Mouse (Mus musculus): Measurements from ENCODE around the gene Dbp. TPM values are rescaled to one million over a fixed set of nuclear protein-coding genes. Genes with fewer than 3 reads are reported as not detected.

Gene Dbp
- total RNA-seq, 2 experiments from 2014 or later: 1.3 to 1.7 TPM

DNA sequence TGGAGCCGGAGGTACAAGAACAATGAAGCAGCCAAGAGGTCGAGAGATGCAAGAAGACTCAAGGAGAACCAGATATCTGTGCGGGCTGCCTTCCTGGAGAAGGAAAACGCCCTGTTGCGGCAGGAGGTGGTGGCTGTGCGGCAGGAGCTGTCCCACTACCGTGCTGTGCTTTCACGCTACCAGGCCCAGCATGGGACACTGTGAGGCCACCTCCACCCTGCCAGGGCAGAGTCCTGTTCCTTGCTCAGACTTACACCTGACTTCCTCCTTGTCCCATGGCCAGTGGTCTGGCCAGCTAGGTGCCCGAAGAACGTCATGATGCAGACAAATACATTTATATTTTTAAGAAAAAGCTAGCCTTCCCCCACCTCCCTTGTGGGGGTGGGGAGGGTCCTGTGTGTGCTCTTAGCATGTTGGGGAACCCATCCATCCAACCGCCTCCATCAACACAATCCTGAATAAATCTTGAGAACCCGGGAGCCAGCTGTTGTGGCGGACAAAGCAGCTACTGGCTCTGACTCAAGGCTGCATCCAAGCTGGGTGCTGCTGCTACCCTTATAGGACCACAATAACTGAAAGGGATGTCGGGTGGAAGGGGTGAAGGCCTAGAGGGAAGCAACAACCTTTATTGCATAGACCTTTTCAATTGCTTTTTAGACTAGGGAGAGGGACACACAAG, 4.9 kb downstream of the Dbp start:
- ATAC-seq (replicated peaks; ENCODE audit: low FRiP score, poor library complexity, severe bottlenecking): no peak

DNA sequence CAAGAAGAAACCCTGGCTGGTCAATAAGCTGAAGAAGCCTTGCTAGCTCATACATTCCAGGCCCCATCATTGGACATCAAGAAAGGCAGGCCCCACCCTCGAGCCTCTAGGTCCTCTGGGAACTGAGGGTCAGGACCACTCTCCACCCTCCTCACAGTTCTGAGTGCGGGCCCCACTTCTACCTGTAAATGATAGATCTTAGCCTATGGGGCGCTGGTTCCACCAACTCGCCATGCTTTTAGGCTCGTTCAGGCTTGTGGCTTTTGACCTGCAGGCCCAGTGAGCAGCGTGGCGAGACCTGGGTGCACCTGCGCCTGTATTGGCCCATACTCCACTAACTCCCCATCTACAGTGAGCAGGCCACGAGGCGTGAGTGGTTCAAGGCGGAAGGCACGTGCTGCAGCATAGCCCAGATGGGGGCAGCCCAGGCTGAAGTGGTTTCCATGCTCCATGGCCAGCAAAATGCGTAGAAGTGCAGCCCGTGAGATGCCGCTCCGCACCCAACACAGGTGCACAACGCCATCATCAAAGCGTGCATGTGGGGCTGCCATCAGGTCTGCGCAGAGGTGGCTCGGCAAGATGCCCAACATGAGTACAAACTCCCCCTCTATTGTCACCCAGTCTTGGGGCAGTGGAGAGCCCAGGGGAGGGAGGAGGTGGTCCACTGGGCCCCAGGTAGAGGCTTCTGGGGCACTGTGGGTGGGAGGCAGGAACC, 5.7 kb downstream of the Dbp start:
- no peak for ATAC-seq (replicated peaks; ENCODE audit: low FRiP score, poor library complexity, severe bottlenecking)

DNA sequence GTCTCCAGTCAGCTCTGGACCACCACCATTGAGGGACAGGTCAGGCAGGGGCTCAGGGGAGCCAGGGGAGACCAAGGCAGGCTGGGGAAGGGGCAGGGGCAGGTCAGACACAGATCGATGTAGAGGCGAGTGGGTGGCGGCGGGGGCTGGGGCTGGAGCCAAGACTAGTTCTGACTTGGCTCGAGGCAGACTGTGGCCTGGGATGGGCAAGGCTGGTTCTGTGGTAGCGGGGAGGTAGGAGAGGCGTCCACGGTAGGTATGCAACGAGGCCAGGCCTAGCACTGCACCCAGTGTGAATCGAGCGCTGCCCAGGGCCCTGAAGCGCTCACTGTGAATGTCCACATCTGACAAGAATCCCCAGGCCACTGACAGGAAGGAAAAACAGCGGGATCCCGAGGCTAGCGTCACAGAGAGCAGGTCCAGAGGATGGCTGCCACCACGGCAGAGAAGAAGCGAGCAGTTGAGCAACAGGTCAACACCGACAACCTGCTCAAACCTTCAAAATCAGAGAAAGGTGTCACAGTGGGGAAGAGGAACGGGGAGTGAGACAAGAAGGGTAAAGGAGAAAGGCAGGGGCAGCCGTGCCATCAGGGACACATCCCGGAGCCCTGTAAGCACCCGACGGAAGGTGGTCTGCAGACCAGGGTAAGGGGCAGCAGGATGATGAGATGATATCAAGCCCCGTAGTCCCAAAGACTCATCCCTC, 6.6 kb downstream of the Dbp start:
- ATAC-seq (replicated peaks; ENCODE audit: low FRiP score, poor library complexity, severe bottlenecking): no peak

DNA sequence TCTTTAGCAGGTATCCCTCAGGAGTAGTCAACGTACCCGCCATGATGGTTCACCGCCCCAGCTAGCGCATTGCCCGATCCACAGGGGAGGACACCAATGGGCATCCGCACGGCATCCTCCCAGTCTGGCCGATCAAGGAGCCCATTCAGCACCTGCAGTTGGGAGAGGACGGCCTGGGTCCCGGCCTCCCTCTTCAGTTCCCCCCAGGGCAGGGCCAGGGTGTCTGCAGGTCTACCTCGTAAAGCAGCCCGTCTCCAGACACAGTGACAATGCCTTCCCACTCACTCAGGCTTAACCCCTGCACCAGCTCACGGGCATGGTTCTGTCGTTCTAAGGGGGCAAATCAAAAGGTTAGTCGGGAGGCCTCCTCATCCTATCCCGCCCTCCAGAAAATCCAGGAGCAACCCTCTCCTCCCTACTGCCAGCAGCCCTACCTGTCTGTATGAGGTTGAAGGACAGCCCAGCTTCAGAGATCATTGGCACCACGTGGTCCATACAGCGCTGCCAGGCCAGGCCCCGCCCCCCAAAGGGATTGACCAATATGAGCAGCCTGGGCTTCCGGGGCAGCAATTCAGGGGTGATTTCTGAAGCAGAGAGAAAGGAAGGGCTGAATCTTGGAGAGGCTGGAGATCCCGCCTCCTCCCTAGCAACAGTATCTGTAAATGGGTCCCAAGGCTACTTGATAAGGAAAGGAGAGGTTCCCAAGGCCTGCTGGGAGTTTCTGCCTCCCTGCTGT, 7.3 kb downstream of the Dbp start:
- no peak for ATAC-seq (replicated peaks; ENCODE audit: low FRiP score, poor library complexity, severe bottlenecking)

DNA sequence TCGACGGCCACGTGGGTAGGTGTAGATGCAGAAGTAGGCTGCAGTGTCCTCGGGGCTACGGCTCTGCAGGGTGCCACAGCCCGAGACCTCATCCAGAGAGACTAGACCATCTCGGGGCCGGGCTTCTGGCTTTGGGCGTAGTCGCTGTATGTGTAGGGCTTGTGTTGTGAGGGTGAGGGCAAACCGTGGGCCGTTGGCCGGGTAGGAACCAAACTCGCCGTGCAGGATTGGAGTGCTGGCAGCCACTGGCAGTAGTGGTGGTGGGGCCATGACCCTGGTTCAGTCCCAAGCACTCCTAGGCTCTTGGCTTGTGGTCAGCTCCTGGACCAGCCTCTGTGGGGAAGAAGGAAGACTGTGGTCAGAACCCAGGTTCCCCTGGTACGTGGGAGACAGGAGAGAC, 8.5 kb downstream of the Dbp start:
- no peak for ATAC-seq (replicated peaks; ENCODE audit: low FRiP score, poor library complexity, severe bottlenecking)

DNA sequence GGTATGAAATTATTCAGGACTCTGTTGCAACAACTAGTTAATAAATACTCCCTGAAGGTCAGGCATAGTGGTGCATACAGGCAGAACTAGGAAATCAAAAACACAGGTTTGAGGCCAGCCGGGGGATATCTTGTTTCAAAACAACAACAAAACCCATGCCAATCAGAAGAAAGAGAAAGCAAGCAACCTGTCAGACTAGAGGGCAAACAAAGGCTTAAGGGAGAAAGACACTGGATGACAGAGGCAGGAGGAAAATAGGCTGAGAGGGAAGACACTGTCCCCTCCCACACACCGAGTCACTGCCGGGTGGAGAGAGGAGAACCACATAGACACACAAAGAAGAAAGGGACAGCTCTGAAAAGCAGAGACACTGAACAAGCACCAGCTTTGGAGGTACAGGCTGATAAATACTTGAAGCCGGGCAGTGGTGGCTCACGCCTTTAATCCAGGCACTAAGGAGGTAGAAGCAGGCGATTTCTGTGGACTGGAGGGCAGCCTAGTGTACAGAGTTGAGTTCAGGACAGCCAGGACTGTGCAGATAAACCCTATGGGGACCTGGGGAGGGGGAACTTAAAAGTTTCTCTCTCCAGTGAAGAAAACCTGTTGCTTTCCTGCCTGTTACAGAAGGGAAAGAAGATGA, 9.1 kb downstream of the Dbp start:
- ATAC-seq (replicated peaks; ENCODE audit: low FRiP score, poor library complexity, severe bottlenecking): no peak

DNA sequence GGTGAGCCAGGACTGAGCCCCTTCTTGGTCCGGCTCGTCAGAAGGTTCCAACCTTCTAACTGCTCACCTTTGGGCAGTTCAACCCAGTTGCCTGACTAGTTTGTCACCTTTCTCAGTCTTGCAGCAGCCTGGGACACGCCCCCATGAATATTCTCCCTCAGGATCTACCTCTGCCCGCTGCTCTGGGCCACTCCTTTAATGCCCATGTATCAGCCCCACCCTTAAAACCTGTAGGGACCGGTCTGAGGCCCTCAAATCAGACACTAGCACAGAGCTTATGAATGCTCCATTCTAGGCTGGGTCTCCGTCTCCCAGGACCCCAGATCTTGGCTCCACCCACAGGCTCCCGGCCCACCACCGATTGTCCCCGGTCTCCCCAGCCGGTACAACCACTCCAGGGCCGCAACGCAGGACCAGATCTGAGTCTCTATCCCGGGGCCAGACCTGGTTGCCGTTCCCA, 9.8 kb downstream of the Dbp start:
- ATAC-seq (replicated peaks; ENCODE audit: low FRiP score, poor library complexity, severe bottlenecking): peak; percentile 52

DNA sequence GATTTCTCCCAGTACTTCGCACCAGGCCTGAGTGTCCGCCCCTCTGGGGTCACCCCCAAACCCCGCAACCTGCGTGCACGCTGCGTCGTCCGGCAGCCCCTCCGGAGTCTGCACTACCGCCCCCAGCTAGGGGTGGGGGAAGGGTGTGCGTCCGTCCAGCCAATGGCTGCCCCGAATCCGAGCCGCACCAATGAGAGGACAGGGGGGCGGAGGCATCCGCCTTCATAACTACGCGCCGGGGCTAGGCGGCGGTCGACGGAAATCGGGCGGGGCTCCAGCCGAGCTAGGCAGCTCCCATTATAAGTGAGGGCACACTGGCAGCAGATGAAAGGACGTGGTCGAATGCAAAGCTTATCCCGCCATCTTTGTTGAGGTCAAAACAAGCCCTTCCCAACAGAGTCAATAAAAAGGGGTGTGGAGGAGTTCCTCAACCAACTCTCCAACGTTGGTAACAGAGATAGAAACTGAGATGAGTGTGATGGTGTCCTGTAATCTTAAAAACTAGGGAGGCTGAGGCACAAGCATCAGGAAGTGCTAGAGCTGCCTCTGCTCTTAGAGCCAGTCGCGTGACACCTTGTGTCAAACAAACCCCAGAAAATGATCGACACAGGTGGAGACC, 10.3 kb downstream of the Dbp start, which contains the start of gene Rpl18:
Rpl18 (plus strand) TSS at position 368 of the 619 bp plus-strand sequence.
- peak; percentile 80 for ATAC-seq (replicated peaks; ENCODE audit: low FRiP score, poor library complexity, severe bottlenecking)

DNA sequence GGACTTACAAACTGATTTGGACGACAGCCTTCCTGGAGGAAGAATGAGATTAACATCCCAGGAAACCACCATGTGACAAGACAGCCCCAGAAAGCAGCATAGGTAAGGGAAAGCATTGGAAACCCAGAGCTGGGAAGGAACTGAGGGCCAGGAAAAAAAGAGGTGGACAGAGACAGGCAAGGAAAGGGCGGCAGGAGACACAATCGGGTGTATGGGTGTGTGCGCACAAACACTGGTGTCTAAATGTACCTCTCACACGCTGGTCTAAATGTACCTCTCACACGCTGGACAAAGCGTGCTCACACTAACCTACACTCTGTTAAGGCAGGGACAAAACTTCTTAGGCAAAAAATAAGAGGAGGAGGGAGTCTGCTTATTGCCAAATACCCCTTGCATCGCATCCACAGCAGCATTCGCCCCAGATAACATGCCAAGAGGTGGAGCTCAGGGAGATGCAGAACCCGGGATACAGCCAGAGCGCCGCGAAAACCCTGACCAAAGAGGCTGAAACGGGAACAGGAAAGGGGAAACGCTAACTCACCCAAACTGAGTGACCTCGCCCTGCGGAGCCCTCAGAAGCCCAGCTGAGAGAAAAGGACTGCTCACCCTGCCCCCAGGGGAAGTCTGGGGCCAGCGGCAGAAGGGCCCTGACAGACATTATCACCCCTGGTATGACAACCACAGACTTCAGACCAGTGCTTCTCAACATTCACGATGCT, 11.0 kb downstream of the Dbp start:
- no peak for ATAC-seq (replicated peaks; ENCODE audit: low FRiP score, poor library complexity, severe bottlenecking)

DNA sequence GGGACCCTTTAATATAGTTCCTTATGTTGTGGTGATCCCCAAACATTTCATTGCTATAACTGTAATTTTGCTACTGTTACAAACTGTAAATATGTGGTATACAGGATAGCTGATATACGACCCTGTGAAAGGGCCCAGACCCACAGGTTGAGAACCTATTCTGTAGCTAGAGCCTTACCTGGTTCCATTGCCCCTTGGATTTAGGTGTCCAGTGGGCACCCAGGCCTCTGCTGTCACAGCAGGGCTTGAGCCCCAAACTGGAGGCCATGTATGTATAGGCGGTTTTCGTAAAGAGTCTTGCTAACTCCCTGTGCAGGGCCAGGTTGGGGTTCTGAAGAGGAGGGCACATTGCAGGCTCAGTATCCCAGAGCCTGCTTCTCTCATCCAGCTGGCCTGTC, 11.6 kb downstream of the Dbp start:
- ATAC-seq (replicated peaks; ENCODE audit: low FRiP score, poor library complexity, severe bottlenecking): no peak

DNA sequence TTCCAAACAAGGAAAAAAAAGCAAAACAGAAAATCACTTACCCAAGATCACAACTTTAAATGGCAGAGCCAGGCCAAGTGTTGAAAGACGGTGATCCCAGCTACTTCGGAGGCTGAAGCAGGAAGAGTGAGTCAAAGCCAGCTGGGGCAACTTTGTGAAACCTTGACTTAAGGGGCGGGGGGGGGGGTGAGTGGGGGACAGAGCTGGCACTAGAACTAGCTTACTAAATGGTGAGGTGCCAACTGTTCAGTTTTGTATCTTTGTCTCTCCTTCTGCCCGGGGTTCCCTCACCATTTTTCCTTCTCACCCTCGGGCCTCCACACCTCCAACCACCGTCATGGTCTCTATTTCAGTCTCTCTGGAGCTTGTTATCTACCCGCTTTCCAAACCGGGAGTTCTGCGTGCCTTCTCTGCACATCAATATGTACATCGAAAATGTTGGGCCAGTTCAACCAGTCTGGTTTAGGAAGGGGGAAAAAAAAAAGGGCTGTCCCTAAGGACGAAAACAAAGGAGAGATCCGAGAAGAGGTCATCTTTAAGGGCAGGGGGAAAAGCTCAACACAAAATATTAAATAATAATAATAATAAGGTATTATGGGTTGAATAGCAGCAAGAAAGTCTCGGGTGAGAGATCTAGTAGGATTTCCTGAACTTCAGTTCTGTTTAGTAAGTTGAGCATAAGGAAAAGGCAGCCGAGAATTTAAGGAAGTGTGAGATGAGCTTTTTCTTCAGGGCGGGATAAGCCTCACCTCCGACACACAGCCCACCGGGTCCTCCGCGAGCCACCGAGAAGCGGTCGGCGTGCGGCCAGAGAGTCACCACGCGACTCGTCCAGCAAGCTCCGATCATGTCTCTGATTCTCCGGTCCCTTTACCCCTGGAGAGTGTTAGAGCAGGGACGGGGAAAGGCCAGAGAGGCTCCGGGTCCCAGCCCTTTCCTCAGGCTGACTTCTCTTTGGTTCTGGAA, 12.3 kb downstream of the Dbp start:
- peak; percentile 33 for ATAC-seq (replicated peaks; ENCODE audit: low FRiP score, poor library complexity, severe bottlenecking)

DNA sequence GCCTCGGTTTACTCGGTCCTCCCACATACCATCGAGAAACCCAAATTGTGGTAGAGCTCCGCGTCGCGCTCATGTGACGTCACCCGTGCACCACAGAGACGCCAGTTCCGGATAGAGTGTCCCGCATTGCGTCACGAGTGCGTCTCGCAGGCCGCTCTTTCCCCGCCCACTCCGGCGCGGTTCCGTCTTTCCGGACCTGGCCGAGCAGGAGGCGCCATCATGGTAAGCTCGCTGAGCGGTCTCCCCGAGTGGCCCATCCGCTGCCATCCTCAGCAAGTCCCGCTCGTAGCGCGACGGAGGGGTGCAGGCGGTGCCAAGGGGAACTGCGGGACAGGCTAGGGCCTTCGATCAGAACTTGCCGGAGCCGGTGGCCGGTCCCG, 13.0 kb downstream of the Dbp start, which contains the start of gene Sphk2:
Sphk2 (minus strand) TSS at position 85 of the 380 bp plus-strand sequence.
- ATAC-seq (replicated peaks; ENCODE audit: low FRiP score, poor library complexity, severe bottlenecking): peak; percentile 66

DNA sequence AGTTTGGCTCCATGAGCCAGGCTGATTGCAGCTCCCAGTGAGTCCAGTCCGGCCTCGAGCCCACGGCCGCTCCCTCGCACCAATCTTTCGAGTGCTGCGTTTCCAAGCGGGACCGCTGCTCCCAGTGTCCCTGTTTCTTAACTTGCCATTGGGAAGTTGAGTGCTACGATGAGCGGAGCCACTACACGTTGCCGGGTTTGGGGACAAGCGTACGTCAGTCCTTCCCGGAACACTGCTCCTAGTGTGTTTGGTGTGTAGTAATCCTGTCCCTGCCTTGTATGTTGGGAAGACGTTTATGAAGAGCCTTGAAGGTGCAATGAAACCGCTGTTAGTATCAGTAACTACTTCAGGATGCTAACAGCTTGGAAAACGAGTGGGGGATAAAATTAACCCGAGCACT, 13.4 kb downstream of the Dbp start:
- ATAC-seq (replicated peaks; ENCODE audit: low FRiP score, poor library complexity, severe bottlenecking): no peak

DNA sequence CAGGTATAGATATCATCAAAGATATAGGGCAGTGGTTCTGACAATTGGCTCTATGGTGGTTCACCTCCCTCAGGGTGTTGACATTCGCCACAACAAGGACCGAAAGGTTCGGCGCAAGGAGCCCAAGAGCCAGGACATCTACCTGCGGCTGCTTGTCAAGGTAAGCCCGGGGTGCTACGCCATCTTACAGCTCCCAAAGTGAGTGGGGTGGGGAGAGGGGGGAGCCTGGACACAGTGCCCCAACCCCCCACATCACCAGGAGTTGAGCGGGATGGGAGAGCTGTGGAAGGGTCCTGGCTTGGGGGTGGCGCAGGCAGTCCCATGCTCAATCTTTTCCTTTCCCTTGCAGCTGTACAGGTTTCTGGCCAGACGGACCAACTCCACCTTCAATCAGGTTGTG, 14.3 kb downstream of the Dbp start:
- ATAC-seq (replicated peaks; ENCODE audit: low FRiP score, poor library complexity, severe bottlenecking): no peak

DNA sequence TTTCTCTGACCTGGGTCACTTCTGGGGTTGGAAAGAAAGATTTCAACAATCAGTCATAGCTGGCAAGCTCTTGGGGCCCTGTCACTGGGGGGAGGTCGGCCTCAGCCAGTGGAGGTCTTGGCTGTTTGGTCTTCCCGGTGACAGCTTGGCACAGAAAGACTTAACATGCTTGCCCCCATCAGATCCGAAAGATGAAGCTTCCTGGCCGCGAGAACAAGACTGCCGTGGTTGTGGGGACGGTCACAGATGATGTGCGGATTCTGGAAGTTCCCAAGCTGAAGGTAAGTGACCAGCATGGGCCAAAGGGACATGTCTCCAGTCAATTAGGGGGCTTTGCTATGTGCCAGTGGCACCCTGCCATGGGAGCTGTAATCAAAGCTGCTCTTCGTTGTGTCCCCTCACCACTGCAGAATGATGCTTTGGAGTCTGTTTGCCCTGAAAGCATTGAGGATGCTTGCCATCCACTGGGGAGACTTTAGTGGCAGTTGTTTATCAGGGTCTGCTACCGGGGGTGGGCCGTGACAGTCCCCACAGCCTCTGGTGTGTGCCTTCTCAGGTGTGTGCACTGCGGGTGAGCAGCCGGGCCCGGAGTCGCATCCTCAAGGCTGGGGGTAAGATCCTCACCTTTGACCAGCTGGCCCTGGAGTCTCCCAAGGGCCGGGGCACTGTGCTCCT, 15.0 kb downstream of the Dbp start:
- no peak for ATAC-seq (replicated peaks; ENCODE audit: low FRiP score, poor library complexity, severe bottlenecking)

DNA sequence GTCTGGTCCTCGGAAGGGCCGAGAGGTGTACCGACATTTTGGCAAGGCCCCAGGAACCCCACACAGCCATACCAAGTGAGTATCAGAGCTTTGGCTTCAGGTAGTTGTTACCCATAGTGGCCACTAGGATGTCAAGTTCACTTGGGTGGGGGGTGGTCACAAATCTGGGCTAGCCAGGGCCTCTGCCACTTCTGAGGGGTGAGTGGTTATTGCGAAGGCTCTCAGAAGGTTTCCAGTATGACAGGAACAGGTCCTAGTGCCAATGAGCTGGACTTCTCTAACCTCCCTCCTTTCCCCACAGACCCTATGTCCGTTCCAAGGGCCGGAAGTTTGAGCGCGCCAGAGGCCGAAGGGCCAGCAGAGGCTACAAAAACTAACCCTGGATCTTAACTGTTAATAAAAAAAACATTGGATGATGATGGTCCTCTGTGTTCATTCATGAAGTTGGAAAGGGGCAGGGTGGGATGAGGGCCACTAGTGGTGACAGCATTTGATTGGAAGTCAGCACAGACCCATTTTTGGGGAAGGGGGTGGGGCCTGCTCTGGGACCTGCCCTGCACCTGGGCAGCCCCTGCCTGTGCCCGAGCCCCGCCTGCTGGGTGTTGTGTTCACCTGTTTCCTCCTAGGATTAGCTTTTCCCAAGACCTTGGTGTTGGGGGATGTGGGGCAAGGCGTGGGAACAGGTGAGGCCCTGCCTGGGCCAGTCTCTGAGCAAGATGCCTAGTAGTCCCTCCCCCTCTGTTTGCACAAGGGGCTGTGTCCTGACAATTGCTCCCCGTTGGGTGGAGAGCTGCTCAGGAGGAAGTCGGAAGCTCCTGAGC, 15.7 kb downstream of the Dbp start, which contains the start of gene Fam83e:
Fam83e (plus strand) TSS at position 800 of the 821 bp plus-strand sequence.
- ATAC-seq (replicated peaks; ENCODE audit: low FRiP score, poor library complexity, severe bottlenecking): no peak

Measured in erythroid progenitor cell, adult 5-6 weeks (primary cell).